Mouse (Mus musculus): ENCODE results near the gene Ttc21a.
A peak's percentile ranks its signal among the peaks of the same experiment; 100 is the strongest.

Ttc21a gene

GRCm38 (mm10) chr9:119988304-119988703 is 50.9 kb downstream of the Ttc21a start:
- H3K4me3 ChIP-seq (replicated peaks; ENCODE audit: low read length) = no peak overlapping the region
- H3K27me3 ChIP-seq (ENCODE audit: insufficient read depth, low read length) = peaks cover 8% of the 10 kb centered on the region
- H3K36me3 ChIP-seq (ENCODE audit: insufficient read depth, low read length) = no peaks in the 10 kb centered on the region
- H3K4me1 ChIP-seq (replicated peaks; ENCODE audit: low read depth, low read length) = peaks cover 68% of the 10 kb centered on the region
- TF ChIP-seq CTCF (conservative IDR thresholded peaks at IDR 0.05; ENCODE audit: low read length) (no peak), POU5F1 (IDR thresholded peaks at IDR 0.05; ENCODE audit: borderline replicate concordance, low read length) (no peak), NANOG (IDR thresholded peaks at IDR 0.05; ENCODE audit: borderline replicate concordance, low read length) (no peak)
- H3K9me3 ChIP-seq (ENCODE audit: low read length) = no peaks in the 10 kb centered on the region

GRCm38 (mm10) chr9:119991310-119991709 is 53.9 kb downstream of the Ttc21a start:
- peak; percentile 83 for TF ChIP-seq NANOG (IDR thresholded peaks at IDR 0.05; ENCODE audit: borderline replicate concordance, low read length)
- no peak for TF ChIP-seq POU5F1 (IDR thresholded peaks at IDR 0.05; ENCODE audit: borderline replicate concordance, low read length)
- TF ChIP-seq CTCF (conservative IDR thresholded peaks at IDR 0.05; ENCODE audit: low read length) = no peak
- Histone ChIP-seq H3K36me3 (ENCODE audit: insufficient read depth, low read length) (no peaks in the 10 kb centered on the region), H3K4me3 (replicated peaks; ENCODE audit: low read length) (no peak overlapping the region), H3K9me3 (ENCODE audit: low read length) (no peaks in the 10 kb centered on the region), H3K27me3 (ENCODE audit: insufficient read depth, low read length) (peaks cover 14% of the 10 kb centered on the region), H3K4me1 (replicated peaks; ENCODE audit: low read depth, low read length) (peaks cover 77% of the 10 kb centered on the region)

- no peak for TF ChIP-seq NANOG (IDR thresholded peaks at IDR 0.05; ENCODE audit: borderline replicate concordance, low read length)
- TF ChIP-seq POU5F1 (IDR thresholded peaks at IDR 0.05; ENCODE audit: borderline replicate concordance, low read length) = no peak
- TF ChIP-seq CTCF (conservative IDR thresholded peaks at IDR 0.05; ENCODE audit: low read length) = no peak
- no peaks in the 10 kb centered on the region for H3K9me3 ChIP-seq (ENCODE audit: low read length)
- no peak overlapping the region for H3K4me3 ChIP-seq (replicated peaks; ENCODE audit: low read length)
- peaks cover 67% of the 10 kb centered on the region for H3K4me1 ChIP-seq (replicated peaks; ENCODE audit: low read depth, low read length)
- peaks cover 14% of the 10 kb centered on the region for H3K27me3 ChIP-seq (ENCODE audit: insufficient read depth, low read length)
- no peaks in the 10 kb centered on the region for H3K36me3 ChIP-seq (ENCODE audit: insufficient read depth, low read length)
These were observed 55.9 kb downstream of the Ttc21a start for GRCm38 (mm10) chr9:119993092-119993844.

- Histone ChIP-seq H3K4me3 (replicated peaks; ENCODE audit: low read length) (no peak overlapping the region), H3K4me1 (replicated peaks; ENCODE audit: low read depth, low read length) (peaks cover 70% of the 10 kb centered on the region), H3K9me3 (ENCODE audit: low read length) (no peaks in the 10 kb centered on the region), H3K36me3 (ENCODE audit: insufficient read depth, low read length) (no peaks in the 10 kb centered on the region), H3K27me3 (ENCODE audit: insufficient read depth, low read length) (peaks cover 14% of the 10 kb centered on the region)
- TF ChIP-seq NANOG (IDR thresholded peaks at IDR 0.05; ENCODE audit: borderline replicate concordance, low read length) (no peak), CTCF (conservative IDR thresholded peaks at IDR 0.05; ENCODE audit: low read length) (no peak), POU5F1 (IDR thresholded peaks at IDR 0.05; ENCODE audit: borderline replicate concordance, low read length) (no peak)
These were observed 56.8 kb downstream of the Ttc21a start for GRCm38 (mm10) chr9:119994207-119994606.

- Histone ChIP-seq H3K9me3 (ENCODE audit: low read length) (no peaks in the 10 kb centered on the region), H3K4me3 (replicated peaks; ENCODE audit: low read length) (no peak overlapping the region), H3K36me3 (ENCODE audit: insufficient read depth, low read length) (no peaks in the 10 kb centered on the region), H3K27me3 (ENCODE audit: insufficient read depth, low read length) (peaks cover 22% of the 10 kb centered on the region), H3K4me1 (replicated peaks; ENCODE audit: low read depth, low read length) (peaks cover 82% of the 10 kb centered on the region)
- TF ChIP-seq NANOG (IDR thresholded peaks at IDR 0.05; ENCODE audit: borderline replicate concordance, low read length) (no peak), CTCF (conservative IDR thresholded peaks at IDR 0.05; ENCODE audit: low read length) (no peak), POU5F1 (IDR thresholded peaks at IDR 0.05; ENCODE audit: borderline replicate concordance, low read length) (no peak)
These were observed 58.7 kb downstream of the Ttc21a start for GRCm38 (mm10) chr9:119996080-119996479.

GRCm38 (mm10) chr9:119998776-119999175 is 61.4 kb downstream of the Ttc21a start:
- no peaks in the 10 kb centered on the region for H3K36me3 ChIP-seq (ENCODE audit: insufficient read depth, low read length)
- no peak overlapping the region for H3K4me3 ChIP-seq (replicated peaks; ENCODE audit: low read length)
- peaks cover 11% of the 10 kb centered on the region; the same call in 1 of the 2 replicates for H3K27me3 ChIP-seq (ENCODE audit: insufficient read depth, low read length)
- H3K4me1 ChIP-seq (replicated peaks; ENCODE audit: low read depth, low read length) = peaks cover 80% of the 10 kb centered on the region
- no peak for TF ChIP-seq POU5F1 (IDR thresholded peaks at IDR 0.05; ENCODE audit: borderline replicate concordance, low read length)
- no peak for TF ChIP-seq CTCF (conservative IDR thresholded peaks at IDR 0.05; ENCODE audit: low read length)
- no peak for TF ChIP-seq NANOG (IDR thresholded peaks at IDR 0.05; ENCODE audit: borderline replicate concordance, low read length)
- H3K9me3 ChIP-seq (ENCODE audit: low read length) = no peaks in the 10 kb centered on the region

GRCm38 (mm10) chr9:119999636-120000035 is 62.2 kb downstream of the Ttc21a start:
- H3K4me3 ChIP-seq (replicated peaks; ENCODE audit: low read length) = no peak overlapping the region
- H3K27me3 ChIP-seq (ENCODE audit: insufficient read depth, low read length) = peaks cover 11% of the 10 kb centered on the region; the same call in 1 of the 2 replicates
- H3K36me3 ChIP-seq (ENCODE audit: insufficient read depth, low read length) = no peaks in the 10 kb centered on the region
- peaks cover 80% of the 10 kb centered on the region for H3K4me1 ChIP-seq (replicated peaks; ENCODE audit: low read depth, low read length)
- H3K9me3 ChIP-seq (ENCODE audit: low read length) = no peaks in the 10 kb centered on the region
- TF ChIP-seq CTCF (conservative IDR thresholded peaks at IDR 0.05; ENCODE audit: low read length) (no peak), NANOG (IDR thresholded peaks at IDR 0.05; ENCODE audit: borderline replicate concordance, low read length) (no peak), POU5F1 (IDR thresholded peaks at IDR 0.05; ENCODE audit: borderline replicate concordance, low read length) (no peak)

GRCm38 (mm10) chr9:120000761-120001160 is 63.4 kb downstream of the Ttc21a start:
- Histone ChIP-seq H3K4me1 (replicated peaks; ENCODE audit: low read depth, low read length) (peaks cover 78% of the 10 kb centered on the region), H3K4me3 (replicated peaks; ENCODE audit: low read length) (no peak overlapping the region), H3K27me3 (ENCODE audit: insufficient read depth, low read length) (peaks cover 8% of the 10 kb centered on the region; the same call in 1 of the 2 replicates), H3K9me3 (ENCODE audit: low read length) (no peaks in the 10 kb centered on the region), H3K36me3 (ENCODE audit: insufficient read depth, low read length) (no peaks in the 10 kb centered on the region)
- TF ChIP-seq CTCF (conservative IDR thresholded peaks at IDR 0.05; ENCODE audit: low read length) (no peak), POU5F1 (IDR thresholded peaks at IDR 0.05; ENCODE audit: borderline replicate concordance, low read length) (no peak), NANOG (IDR thresholded peaks at IDR 0.05; ENCODE audit: borderline replicate concordance, low read length) (no peak)
